Mouse (Mus musculus): ENCODE measurements around the gene Pmm2.

The Pmm2 gene

GRCm38 (mm10) chr16:8658349-8658748 lies 20.9 kb downstream of the Pmm2 start:
- DNase-seq = no peak

- DNase-seq = peak; percentile 60
Observed at GRCm38 (mm10) chr16:8658764-8659163, 21.3 kb downstream of the Pmm2 start.

- peak; percentile 49 for DNase-seq
Observed at GRCm38 (mm10) chr16:8663022-8663421, 25.5 kb downstream of the Pmm2 start.

DNA sequence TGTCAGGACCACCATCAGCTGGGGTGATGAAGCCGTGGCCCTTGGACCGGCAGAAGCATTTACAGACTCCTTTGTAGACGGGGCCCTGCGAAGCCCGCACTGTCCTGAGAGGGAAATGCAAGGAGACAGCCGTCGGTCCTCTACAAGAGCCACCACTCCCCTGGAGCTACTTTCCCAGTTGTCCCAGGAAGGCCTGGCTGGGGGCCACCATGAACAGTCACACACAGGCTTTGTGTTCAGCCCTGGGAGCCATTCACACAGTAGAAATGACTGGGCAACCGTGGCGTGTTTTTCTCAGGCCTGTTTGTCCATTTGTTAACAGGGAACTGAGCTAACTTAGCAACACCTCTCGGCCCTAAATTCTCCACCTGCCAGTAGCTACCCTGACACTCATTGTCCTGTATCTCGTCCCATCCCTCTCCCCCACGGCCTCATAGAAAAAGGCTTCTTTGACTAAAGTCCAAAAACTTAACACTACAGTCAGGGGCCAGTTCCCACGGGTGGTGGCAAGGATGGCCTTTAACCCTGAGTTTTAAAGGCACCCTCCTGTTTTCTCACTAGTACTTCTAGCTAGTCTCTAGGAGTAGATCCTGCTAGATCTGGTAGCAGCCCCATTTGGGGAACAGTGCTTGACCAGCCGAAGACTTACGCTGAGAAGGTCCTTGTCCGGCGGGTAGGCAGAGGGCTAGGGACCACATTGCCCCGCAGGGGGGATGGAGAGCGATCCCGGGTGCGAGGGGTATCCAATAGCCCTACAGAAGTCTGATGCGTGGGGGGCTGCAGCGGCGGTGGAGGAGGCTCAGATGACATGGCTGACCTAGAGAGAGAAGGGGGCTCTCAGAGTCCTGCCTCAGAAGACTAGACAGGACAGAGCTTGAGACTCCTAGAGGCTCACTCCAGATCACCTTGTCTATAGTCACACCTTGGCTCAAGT lies 26.4 kb downstream of the Pmm2 start:
- DNase-seq = peak; percentile 54

DNA sequence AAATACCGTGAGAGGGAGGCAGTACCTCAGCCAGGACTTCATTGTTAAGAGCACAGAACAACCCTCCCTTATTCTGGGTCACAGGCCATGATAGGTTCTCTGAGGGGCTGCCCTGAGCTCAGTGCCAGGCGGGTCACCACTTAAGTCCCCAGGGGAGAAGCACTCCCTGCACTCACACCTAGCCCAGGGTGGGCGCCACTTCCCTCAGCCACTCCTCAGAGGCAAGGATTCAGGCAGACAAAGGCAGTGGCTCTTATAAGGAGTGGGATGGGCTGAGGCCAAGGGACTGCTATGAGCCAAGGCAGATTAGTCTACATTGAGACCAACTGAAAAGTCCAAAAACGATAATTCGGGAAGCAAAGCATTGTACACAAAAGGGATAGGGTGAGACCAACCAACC lies 27.9 kb downstream of the Pmm2 start:
- no peak for DNase-seq

GRCm38 (mm10) chr16:8666452-8666851 lies 29.0 kb downstream of the Pmm2 start:
- peak; percentile 69 for DNase-seq

DNA sequence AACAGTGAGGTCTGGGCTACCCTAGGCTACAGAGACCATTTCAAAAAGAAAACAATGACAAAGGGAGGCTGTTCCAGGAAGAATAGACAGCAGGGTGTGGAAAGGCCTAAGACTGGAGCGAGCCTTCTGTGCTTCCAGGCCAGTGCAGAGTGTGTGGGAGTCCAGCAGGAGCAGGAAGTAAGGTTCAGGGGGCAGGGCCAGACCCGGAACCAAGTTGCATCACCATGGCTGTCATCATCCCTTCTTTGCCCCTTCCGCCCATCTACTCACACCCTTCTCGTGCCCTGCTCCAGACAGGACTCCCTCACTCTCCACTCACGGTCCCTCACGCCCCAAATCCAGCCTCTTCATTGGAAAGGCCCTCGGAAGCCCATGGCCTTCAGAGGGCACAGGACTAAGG lies 29.8 kb downstream of the Pmm2 start:
- DNase-seq = no peak

DNA sequence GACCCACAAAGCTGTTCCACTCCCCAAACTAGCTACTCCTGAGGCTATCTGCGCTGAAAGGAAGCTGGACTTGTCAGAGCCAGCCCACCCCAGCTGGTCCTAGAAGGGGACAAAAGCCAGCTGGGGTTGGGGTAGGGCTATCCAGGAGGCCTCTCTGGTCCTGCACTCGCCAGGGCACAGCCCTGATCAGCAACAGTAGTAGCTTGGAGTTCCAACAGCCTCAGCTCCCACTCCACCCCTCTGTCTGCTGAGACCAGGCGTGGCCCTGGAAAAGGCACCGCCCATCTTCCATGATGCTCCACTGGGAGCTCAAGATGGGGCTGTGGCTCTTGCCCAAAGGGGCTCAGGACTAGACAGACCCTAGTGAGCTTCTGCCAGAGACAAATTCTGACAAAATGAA lies 30.3 kb downstream of the Pmm2 start:
- DNase-seq = no peak

- DNase-seq = no peak
Observed at GRCm38 (mm10) chr16:8668386-8668785, 30.9 kb downstream of the Pmm2 start.

- peak; percentile 43 for DNase-seq
Observed at GRCm38 (mm10) chr16:8669432-8669831, 32.0 kb downstream of the Pmm2 start.

DNA sequence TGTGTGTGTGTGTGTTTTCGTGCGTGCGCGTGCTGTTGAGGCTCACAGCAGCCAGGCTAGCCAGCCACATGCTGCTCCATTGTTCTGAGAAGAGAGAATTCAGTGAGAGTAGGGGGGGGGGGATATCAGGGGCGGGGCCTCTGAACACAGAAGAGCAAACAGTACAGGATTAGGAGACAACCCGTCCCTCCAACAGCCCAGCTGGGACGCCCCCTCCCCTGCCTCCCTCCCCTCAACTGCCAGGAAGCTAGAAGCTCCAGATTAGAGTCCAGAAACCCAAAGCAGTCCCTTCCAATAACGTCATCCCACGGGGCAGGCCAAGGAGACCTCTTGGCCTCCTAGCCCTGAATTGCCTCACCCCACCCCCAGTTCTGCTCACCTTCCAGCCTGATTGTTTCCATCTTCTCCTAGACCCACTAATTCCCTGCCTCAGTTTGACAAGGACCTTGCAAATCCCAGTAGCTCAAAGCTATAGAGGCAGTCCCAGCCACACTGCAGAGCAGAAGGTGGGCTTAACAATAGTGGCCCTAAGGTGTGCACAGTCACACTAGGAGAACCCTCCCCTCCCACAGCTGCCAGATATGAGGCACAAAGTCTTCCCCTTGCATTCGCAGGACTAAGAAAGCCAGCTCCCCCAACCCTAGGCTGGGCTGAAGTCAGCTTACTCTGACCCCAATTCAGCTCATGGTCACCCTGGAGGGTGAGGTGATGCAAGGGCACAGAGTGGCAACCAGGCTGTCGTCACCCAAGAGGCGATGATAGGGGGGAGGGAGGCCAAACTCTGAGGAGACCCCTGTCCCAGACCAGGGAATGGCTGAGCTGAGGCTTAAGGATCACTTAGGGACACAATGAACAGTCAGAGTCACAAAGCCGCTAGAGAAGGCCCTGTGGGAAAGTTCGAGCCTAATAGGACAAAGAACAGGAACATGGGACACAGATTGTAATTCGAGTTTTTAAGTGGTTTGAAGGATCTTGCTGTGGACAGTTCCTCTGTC lies 32.9 kb downstream of the Pmm2 start:
- no peak for DNase-seq

- DNase-seq = peak; percentile 98
Observed at GRCm38 (mm10) chr16:8671551-8672349, 34.3 kb downstream of the Pmm2 start, which contains the start of gene Carhsp1. Gene Carhsp1, minus strand, starts transcription at chr16:8672155.

DNA sequence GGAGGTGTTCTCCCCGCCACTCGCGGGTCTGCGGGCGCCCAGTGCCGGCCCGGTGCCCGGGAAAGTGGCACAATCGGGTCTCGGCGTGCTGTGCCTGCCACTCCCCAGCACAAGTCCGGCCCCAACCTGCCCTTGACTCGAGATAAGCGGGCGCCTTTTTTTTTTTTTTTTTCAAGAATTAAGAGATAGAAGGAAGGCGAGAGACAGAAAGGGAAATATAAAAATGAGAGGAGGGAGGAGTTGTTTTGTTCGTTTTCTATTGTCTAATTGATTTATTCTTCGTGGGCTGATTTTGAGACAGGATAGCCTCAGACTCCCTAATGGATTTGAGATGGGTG lies 34.8 kb downstream of the Pmm2 start:
- DNase-seq = no peak

DNA sequence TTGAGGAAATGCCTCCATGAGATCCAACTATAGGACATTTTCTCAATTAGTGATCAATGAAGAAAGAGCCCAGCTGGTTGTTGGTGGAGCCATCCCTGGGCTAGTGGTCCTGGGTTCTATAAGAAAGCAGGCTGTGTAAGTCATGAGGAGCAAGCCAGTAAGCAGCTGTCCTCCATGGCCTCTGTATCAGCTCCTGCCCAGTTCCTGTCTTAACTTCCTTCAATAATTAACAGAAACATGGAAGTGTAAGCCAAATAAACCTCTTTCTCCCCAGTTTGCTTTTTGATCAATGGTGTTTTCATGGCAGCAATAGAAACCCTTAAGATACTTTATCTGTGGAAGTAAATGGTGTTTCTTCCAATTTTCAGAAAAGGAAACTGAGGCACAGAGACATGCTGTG lies 35.3 kb downstream of the Pmm2 start:
- DNase-seq = no peak

DNA sequence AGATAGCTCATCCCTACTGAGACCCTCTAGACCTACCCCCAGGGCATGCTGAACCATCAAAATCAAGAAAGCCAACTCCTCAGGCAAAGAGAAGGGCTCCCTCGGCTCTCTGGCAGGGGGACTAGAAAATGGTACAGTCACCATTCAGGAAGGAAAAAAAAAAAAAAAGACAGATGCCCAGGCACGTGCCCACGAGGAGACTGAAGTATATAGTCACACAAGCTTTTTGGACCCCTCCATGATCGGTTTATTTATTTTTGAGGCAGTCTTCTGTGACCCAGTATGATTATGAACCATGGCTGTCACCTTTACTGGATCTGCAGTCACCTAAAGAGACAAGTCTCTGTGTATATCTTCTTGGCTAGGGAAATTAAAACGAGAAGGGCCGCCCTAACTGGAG lies 35.9 kb downstream of the Pmm2 start:
- no peak for DNase-seq

DNA sequence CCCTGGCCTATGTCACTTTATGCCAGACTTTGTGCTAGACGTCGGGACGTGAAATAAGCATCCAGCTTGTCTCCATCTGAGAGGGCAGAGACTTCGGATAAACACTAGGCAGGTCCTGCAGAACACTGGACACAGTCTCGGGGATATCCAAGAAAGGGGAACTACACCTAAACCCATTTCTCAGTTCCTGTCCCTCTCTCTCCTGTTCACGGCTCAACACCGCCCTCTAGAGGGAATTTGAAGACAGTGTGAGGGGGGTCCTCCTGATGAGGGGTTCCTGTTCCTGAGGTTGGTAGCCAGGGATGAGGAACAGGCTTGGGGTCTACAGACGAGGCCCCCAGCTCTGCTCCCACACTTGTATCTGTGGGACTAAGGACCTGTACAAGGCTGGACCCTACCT lies 36.7 kb downstream of the Pmm2 start:
- DNase-seq = peak; percentile 63

DNA sequence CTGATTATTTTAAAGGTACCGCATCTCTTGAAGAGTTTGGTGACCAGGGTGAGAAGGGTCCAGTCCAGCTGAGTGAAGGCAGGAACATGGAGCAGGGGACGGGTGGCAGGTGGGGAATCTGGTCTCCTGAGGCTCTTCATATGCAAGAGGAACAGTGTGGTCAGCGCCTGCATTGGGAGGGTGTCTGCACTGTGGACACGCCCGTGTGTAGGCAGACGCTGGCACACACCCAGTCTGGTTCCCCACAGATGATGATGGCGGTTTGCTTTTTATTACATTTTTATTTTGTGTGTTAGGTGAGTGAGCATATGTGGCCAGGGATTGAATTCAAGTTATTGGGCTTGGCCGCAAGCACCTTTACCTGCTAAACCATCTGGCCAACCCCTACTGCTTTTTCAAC lies 38.1 kb downstream of the Pmm2 start:
- no peak for DNase-seq

DNA sequence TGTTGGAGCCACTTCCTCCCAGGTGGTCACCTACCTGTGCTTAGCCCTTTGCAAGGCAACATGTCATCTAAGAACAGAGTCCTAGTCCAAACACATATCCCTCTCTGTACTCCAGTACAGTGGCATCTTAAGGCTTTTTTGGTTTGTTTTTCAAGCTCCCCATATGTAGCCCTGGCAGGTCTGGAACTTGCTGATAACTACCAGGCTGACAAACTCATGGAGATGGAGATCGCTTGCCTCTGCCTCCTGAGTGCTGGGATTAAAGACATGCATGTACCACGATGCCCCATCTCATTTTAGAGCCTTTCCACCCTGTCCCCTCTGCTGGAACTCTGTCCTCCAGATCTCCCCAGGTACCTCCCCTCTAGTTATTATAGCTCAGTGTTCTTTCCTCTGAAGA lies 38.8 kb downstream of the Pmm2 start:
- DNase-seq = no peak

DNA sequence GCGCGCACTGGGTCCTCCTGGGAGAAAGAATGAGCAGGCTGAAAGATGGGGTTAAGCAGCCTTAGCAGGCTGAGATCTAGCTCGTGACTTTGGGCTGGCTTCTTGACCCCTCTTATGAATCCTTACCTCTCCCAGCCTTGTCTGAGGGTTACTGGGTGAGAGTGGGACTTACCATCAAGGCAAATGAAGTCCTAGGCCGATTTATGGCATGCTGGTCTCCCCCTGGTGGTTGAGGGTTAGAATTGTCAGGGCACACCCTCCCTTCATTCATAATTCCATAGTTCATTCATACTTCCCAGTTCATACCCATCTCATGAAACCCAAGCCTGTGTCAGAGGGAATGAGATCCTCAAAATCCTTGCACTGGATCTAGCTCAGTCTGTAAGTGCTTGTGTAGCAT lies 39.3 kb downstream of the Pmm2 start:
- DNase-seq = no peak

- DNase-seq = peak; percentile 53
Observed at GRCm38 (mm10) chr16:8678035-8678434, 40.6 kb downstream of the Pmm2 start.

GRCm38 (mm10) chr16:8678676-8679075 lies 41.2 kb downstream of the Pmm2 start:
- DNase-seq = no peak

GRCm38 (mm10) chr16:8679780-8680179 lies 42.3 kb downstream of the Pmm2 start:
- no peak for DNase-seq

DNA sequence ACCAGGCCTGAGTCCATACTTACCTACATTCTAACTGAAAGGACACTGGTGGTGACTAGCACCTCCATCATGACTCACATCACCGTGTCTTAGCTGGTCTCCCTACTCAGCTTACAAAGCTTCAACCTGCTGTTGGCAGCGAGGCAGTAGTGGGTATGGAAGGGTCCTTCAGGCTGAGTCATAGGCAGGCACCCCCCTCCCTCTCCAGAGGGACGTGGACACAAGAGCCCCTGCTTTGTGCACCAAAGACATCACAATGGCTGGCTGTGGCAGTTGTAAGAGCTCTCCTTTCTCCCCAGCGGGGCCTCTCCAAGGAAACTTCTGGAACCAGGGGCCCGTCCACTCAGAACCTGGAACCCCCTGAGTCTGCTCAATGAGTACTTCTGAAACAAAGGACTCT lies 43.0 kb downstream of the Pmm2 start, which contains the start of gene Gm5767:
Gene Gm5767 (plus strand): TSS at position 301 of the 400 bp plus-strand sequence.
- no peak for DNase-seq
